Mouse (Mus musculus) MEL-GATA-1-ER (cell line): Measurements from ENCODE around the gene Gprin2.

Source experiments
- DNase-seq: peaks from one replicate; pipeline ENCODE4 v3.0.0-alpha.2; 2012; ENCODE audit warnings: low read depth; ENCODE audit errors: extremely low read depth

Gprin2 gene

GRCm38 (mm10) chr14:34201231-34202035 is at the start of gene Gprin2:
Gene Gprin2, minus strand, starts transcription at chr14:34201653.
- no peak for DNase-seq

- no peak for DNase-seq
Measured at GRCm38 (mm10) chr14:34240676-34241075, 39.2 kb upstream of the Gprin2 start.

- DNase-seq = peak; percentile 52
Measured at GRCm38 (mm10) chr14:34240263-34240662, 38.8 kb upstream of the Gprin2 start.

DNA sequence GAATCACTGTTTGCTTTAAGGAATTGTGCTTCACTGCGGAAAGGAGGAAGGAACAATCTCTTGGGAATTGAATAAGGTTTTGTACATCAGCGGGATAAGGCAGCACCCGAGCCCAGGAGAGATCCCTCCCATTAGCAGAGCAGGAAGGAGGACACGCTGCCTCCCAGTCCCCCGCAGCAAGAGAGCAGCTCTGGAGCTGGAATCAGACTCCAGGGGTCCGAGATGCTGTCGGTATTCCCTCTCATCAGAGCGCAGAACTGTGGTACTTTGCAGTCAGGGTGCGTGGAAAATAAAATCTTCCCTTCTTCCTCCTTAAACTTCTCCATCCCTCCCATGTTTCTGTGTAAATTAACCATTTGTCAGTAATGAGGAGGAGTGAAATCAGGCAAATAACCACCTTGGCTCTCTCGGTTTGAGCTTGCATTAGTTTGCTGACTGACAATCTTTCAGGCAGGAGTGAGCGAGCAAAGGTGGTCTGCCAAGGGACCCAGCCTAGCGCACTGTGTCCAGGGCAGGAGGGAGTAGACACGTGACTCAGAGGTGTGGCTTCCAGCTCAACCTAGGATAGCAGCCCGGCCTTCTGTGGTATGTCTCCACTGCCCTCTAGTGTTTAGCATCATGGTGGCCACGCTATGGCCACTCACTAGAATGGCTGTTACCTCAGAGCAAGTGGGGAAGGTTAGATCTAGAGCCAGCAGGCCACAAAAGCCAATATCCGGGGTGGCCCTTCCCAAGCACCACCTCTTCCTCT is 33.4 kb upstream of the Gprin2 start:
- peak; percentile 39 for DNase-seq

DNA sequence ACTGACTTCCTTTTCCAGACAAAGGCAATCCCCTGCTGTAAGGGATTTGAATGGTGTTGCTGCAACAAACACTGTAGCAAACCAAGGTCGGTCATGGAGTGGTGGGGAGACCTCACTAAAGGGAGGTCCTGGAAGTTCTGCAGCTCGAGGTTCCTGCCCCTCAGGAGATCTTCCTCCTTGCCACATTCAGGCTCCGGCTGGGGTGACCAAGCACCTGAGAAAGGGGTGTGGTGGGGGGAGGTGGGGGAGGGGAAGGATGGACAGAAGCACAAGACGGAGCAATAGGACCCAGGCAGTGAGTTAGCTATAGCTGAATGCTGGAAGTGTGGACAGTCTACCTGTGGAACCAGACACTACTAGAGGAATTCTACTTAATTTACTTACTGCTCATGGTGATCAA is 32.4 kb upstream of the Gprin2 start:
- DNase-seq = no peak

- no peak for DNase-seq
Measured at GRCm38 (mm10) chr14:34232866-34233680, 31.6 kb upstream of the Gprin2 start.

DNA sequence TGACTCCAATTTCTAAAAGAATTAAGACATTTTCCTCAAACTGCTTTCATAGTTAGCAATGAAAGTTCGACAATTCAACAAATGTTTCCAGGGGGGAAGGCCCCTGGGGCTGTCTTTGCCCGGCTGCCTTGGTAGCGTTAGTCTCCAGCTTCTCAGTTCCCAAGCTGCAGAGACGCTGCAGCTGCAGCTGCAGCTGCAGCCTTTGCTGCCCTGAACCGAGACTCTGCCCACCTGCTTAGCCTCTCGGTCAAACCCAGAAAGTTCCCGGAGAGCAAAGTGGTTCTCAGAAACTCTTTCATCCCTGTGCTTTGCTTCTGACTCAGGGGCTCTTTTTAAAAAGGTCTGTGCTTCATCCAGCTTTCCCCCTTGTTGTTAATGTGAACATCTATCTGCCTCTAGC is 30.9 kb upstream of the Gprin2 start:
- DNase-seq = no peak

GRCm38 (mm10) chr14:34228830-34229506 is 27.5 kb upstream of the Gprin2 start:
- no peak for DNase-seq

- no peak for DNase-seq
Measured at GRCm38 (mm10) chr14:34227981-34228380, 26.5 kb upstream of the Gprin2 start.

GRCm38 (mm10) chr14:34226566-34226965 is 25.1 kb upstream of the Gprin2 start:
- no peak for DNase-seq

DNA sequence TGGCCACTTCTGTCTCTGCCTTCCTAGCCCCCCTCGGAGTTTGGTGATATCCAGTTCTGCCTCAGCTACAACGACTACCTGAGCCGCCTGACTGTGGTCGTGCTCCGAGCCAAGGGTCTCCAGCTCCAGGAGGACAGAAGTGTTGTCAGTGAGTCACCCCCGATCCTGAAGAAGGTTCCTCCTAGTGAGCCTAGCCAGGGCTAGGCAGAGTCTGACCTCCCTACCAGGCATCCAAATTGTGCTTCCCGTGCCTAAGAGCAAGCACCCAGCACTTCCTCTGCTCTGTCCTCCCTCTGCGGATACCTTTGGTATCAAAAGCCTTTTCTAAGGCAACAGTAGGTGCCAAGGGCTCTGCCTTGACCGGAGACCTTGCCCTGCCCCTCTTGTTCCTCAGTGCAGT is 24.5 kb upstream of the Gprin2 start:
- no peak for DNase-seq

- DNase-seq = no peak
Measured at GRCm38 (mm10) chr14:34223362-34223898, 22.0 kb upstream of the Gprin2 start.

DNA sequence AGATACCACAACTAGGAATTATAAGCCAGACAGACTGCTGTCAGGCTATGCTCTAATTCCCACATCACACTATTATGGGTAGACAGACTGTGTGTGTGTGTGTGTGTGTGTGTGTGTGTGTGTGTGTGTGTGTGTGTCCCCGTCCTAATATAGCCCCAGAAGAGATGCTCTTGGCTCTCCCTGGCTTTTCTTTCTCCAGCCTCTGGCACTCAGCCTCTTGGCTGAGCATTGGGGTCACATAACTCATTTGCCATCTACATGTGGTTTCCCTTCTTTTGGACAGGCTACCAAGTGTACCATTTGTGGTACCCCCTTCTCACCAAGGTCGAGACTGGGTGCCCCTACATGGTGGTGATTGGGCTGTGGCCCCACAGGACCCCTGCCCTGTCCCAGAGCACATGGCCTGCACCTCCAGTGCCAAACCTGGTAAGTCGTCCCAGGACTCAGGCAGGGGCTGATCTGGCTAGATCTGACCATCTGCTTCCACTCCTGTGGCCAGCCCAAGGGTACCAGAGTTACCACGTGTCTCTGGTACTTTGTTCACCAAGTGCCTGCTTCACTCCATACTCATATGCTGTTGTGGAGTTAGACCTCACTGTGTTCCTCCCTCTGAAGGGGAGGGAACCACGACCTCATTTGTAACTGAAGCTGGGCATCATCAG is 20.1 kb upstream of the Gprin2 start:
- no peak for DNase-seq

DNA sequence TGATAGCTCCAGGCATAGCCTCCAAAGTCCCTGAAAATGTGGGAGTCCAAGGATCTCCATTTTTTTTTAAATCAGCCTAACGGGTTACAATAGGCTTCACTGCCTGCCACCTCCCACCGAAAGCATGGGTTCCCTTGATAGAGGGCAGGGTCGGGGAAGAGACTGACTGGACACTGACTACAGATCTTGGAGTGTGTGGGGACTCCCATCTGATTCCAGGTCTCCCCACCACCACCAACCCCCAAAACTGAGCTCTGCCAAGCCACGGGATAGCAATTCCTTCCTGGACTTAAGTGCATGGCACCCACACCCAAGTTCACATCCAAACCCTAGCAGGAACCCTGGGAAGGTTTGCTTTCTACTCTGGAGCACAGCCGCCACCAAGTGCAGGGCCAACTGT is 19.0 kb upstream of the Gprin2 start:
- DNase-seq = no peak

- DNase-seq = no peak
Measured at GRCm38 (mm10) chr14:34219786-34220198, 18.3 kb upstream of the Gprin2 start.

GRCm38 (mm10) chr14:34219295-34219694 is 17.8 kb upstream of the Gprin2 start, which contains the start of gene Syt15:
Gene Syt15, plus strand, starts transcription at chr14:34219595.
- DNase-seq = no peak

GRCm38 (mm10) chr14:34215451-34216127 is 14.1 kb upstream of the Gprin2 start:
- DNase-seq = peak; percentile 6

GRCm38 (mm10) chr14:34209942-34210341 is 8.5 kb upstream of the Gprin2 start:
- no peak for DNase-seq

- DNase-seq = no peak
Measured at GRCm38 (mm10) chr14:34209080-34209479, 7.6 kb upstream of the Gprin2 start.

- no peak for DNase-seq
Measured at GRCm38 (mm10) chr14:34208651-34209050, 7.2 kb upstream of the Gprin2 start.
